Mouse (Mus musculus): ENCODE measurements around the gene Gatb. TPM values are rescaled to one million over a fixed set of nuclear protein-coding genes. Genes with fewer than 3 reads are reported as not detected.
A peak's percentile ranks its signal among the peaks of the same experiment; 100 is the strongest.

Gene Gatb
- polyA plus RNA-seq (2014; fragmentation: Nextera tagmentation; extraction: Ambion mirVana) = 20.2 and 21.6 TPM in 2 replicates

DNA sequence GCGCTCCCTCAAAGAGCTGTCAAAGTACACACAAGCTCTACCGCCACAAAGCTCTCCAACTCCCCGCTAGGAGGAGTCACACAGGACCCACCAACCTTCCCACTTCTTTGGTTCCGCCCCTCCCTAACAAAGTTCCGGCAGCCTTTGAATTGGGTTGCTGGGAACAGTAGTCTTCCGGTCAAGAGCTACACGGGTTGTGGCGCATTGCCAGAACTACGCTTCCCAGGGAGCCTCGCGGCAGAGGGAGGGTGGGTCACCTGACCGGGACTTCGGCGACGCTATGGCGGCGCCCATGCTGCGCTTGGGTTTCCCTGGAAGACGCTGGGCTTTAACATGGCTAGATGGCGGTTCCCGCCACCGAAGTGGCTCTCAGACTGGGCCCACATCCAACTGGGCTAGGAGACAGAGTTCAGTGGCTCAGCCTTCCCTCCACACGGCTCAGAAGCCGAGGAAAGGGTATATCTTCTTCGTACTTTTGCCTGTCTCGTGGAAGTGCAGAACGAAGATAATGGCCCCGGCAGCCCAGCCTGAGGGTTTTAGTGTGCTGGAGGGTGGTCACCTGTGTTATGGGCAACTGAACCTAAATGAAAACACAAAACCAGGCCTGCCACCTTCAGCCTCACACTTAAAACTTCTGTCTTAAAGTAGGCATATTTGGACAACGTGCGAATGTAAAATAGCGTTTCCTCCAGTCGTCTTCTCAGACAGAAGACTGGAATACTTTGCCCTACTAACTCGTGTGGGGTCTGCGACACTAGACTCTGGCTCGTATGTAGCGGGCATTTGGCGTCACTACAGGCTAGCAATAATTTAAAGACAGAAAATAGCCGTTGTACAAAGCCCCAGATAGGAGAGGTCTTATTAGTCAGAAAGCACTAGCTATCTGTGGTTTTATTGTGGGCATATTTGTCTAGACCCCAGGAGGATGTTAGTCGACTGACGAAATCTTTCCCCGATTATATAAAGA lies at the start of gene Gatb:
TSS of gene Gatb (plus strand) at position 256 of the 967 bp plus-strand sequence.
- Histone ChIP-seq H3K4me3 (replicated peaks; ENCODE audit: low read length) (peak within 1 kb of the TSS; percentile 78), H3K27ac (peak within 1 kb of the TSS; percentile 92), H3K4me1 (replicated peaks; ENCODE audit: control insufficient read depth, insufficient read depth, low read length) (no peaks in the 10 kb centered on the region), H3K36me3 (replicated peaks; ENCODE audit: control insufficient read depth, insufficient read depth) (no peaks in the 10 kb centered on the region), H3K9ac (peak within 1 kb of the TSS; percentile 88), H3K27me3 (ENCODE audit: control insufficient read depth, insufficient read depth, low read length) (no peaks in the 10 kb centered on the region), H3K9me3 (ENCODE audit: control insufficient read depth, low read length) (no peaks in the 10 kb centered on the region), H3K4me2 (replicated peaks) (peak within 1 kb of the TSS; percentile 76)
- 4% methylated on average over 41 of the region's 41 CpGs for WGBS
- DNase-seq (ENCODE audit: low spot score) = peak; percentile 100
- ATAC-seq (ENCODE audit: low FRiP score) = peak; percentile 99

GRCm38 (mm10) chr3:85530601-85531161 lies 43.2 kb upstream of the Gatb start:
- 82% methylated on average over 8 of the region's 8 CpGs for WGBS
- H3K4me1 ChIP-seq (replicated peaks; ENCODE audit: control insufficient read depth, insufficient read depth, low read length) = peaks cover 7% of the 10 kb centered on the region; the same call in 1 of the 2 replicates
- H3K4me3 ChIP-seq (replicated peaks; ENCODE audit: low read length) = no peak overlapping the region
- no peaks in the 10 kb centered on the region for H3K27me3 ChIP-seq (ENCODE audit: control insufficient read depth, insufficient read depth, low read length)
- no peaks in the 10 kb centered on the region for H3K36me3 ChIP-seq (replicated peaks; ENCODE audit: control insufficient read depth, insufficient read depth)
- no peak for DNase-seq (ENCODE audit: low spot score)
- no peak overlapping the region for H3K4me2 ChIP-seq (replicated peaks)
- H3K9ac ChIP-seq = no peak overlapping the region
- no peaks in the 10 kb centered on the region for H3K9me3 ChIP-seq (ENCODE audit: control insufficient read depth, low read length)
- no peak for ATAC-seq (ENCODE audit: low FRiP score)
- no peak overlapping the region for H3K27ac ChIP-seq

- no peak overlapping the region for H3K27ac ChIP-seq
- H3K4me3 ChIP-seq (replicated peaks; ENCODE audit: low read length) = no peak overlapping the region
- peaks cover 7% of the 10 kb centered on the region; the same call in 1 of the 2 replicates for H3K4me1 ChIP-seq (replicated peaks; ENCODE audit: control insufficient read depth, insufficient read depth, low read length)
- ATAC-seq (ENCODE audit: low FRiP score) (no peak), DNase-seq (ENCODE audit: low spot score) (no peak)
- H3K36me3 ChIP-seq (replicated peaks; ENCODE audit: control insufficient read depth, insufficient read depth) = no peaks in the 10 kb centered on the region
- H3K9me3 ChIP-seq (ENCODE audit: control insufficient read depth, low read length) = no peaks in the 10 kb centered on the region
- no peaks in the 10 kb centered on the region for H3K27me3 ChIP-seq (ENCODE audit: control insufficient read depth, insufficient read depth, low read length)
- H3K9ac ChIP-seq = no peak overlapping the region
- WGBS = 50% methylated on average over 3 of the region's 3 CpGs
- H3K4me2 ChIP-seq (replicated peaks) = no peak overlapping the region
Measured at GRCm38 (mm10) chr3:85532376-85532775, 41.5 kb upstream of the Gatb start.

- no peaks in the 10 kb centered on the region for H3K36me3 ChIP-seq (replicated peaks; ENCODE audit: control insufficient read depth, insufficient read depth)
- no peak for DNase-seq (ENCODE audit: low spot score)
- 78% methylated on average over 3 of the region's 3 CpGs for WGBS
- no peak for ATAC-seq (ENCODE audit: low FRiP score)
- H3K4me2 ChIP-seq (replicated peaks) = no peak overlapping the region
- no peaks in the 10 kb centered on the region for H3K27me3 ChIP-seq (ENCODE audit: control insufficient read depth, insufficient read depth, low read length)
- H3K9ac ChIP-seq = no peak overlapping the region
- H3K9me3 ChIP-seq (ENCODE audit: control insufficient read depth, low read length) = no peaks in the 10 kb centered on the region
- H3K4me1 ChIP-seq (replicated peaks; ENCODE audit: control insufficient read depth, insufficient read depth, low read length) = peaks cover 7% of the 10 kb centered on the region; the same call in 1 of the 2 replicates
- H3K27ac ChIP-seq = no peak overlapping the region
- H3K4me3 ChIP-seq (replicated peaks; ENCODE audit: low read length) = no peak overlapping the region
Measured at GRCm38 (mm10) chr3:85535042-85535441, 38.9 kb upstream of the Gatb start.

DNA sequence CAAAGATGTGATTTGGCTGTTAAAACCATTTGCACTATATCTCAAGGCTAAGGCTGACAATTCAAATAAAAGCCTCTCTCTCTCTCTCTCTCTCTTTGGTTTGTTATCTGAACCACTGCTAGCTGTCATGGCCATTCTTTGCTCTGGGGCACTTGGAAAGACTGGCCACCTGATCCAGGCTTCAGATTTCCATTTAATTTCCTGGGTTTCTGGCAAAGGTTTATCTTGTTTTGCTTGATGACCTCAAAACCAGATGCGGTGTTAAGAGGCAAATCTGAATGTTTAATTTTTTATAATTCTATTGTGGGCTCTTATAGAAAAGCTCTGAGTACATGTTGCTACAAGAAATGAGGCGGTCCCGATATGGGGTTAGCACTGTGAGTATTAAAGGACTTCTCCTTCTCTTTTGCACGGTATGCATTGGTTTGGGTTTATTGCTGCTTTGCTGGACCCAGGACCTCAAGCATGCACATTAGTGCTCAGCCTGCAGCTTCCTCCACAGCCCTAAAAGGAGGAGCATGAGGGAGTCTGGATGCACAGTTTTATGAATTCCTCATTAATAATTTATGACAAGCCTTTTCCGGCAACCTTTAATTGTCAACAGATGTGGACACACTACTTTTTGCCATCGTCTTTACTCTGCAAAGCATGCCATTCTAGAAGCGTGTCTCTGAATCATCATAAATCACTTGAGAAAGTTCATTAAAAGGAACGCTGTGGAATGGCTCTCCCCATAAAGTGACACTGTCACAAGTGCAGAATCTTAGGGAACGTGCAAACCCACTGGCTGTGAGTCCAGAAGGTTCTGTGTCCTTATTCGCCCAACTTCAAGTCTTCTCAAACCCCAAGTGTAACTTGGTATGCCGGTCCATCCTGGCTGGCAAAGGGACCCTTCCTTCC lies 38.0 kb upstream of the Gatb start:
- H3K4me2 ChIP-seq (replicated peaks) = no peak overlapping the region
- H3K4me1 ChIP-seq (replicated peaks; ENCODE audit: control insufficient read depth, insufficient read depth, low read length) = peaks cover 4% of the 10 kb centered on the region; the same call in 1 of the 2 replicates
- 67% methylated on average over 11 of the region's 11 CpGs for WGBS
- H3K36me3 ChIP-seq (replicated peaks; ENCODE audit: control insufficient read depth, insufficient read depth) = no peaks in the 10 kb centered on the region
- no peaks in the 10 kb centered on the region for H3K27me3 ChIP-seq (ENCODE audit: control insufficient read depth, insufficient read depth, low read length)
- DNase-seq (ENCODE audit: low spot score) (no peak), ATAC-seq (ENCODE audit: low FRiP score) (no peak)
- no peak overlapping the region for H3K9ac ChIP-seq
- H3K4me3 ChIP-seq (replicated peaks; ENCODE audit: low read length) = no peak overlapping the region
- H3K27ac ChIP-seq = no peak overlapping the region
- no peaks in the 10 kb centered on the region for H3K9me3 ChIP-seq (ENCODE audit: control insufficient read depth, low read length)

DNA sequence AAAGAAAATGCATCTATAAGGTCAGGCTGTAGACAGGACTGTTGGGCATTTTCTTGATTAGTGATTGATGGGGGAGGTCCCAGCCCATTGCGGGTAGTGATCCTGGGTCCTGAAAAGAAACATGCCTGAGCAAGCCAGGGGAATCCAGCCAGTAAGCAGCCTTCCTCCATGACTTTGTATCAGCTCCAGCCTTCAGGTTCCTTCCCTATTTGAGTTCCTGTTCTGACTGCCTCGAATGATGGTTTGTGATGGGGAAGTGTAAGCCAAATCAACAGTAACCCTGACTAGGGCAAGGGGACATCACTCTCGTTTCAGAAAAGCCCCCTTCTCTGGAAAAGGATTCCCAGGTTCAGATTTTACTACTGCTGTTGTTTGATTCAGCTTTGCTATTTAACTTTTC lies 31.2 kb upstream of the Gatb start:
- Histone ChIP-seq H3K36me3 (replicated peaks; ENCODE audit: control insufficient read depth, insufficient read depth) (no peaks in the 10 kb centered on the region), H3K4me3 (replicated peaks; ENCODE audit: low read length) (no peak overlapping the region), H3K27me3 (ENCODE audit: control insufficient read depth, insufficient read depth, low read length) (no peaks in the 10 kb centered on the region), H3K27ac (no peak overlapping the region), H3K4me1 (replicated peaks; ENCODE audit: control insufficient read depth, insufficient read depth, low read length) (no peaks in the 10 kb centered on the region), H3K9ac (no peak overlapping the region), H3K4me2 (replicated peaks) (no peak overlapping the region), H3K9me3 (ENCODE audit: control insufficient read depth, low read length) (no peaks in the 10 kb centered on the region)
- DNase-seq (ENCODE audit: low spot score) (no peak), ATAC-seq (ENCODE audit: low FRiP score) (no peak)
- 60% methylated on average over 3 of the region's 3 CpGs for WGBS

GRCm38 (mm10) chr3:85543652-85544051 lies 30.3 kb upstream of the Gatb start:
- H3K4me1 ChIP-seq (replicated peaks; ENCODE audit: control insufficient read depth, insufficient read depth, low read length) = no peaks in the 10 kb centered on the region

GRCm38 (mm10) chr3:85550312-85550711 lies 23.6 kb upstream of the Gatb start:
- H3K36me3 ChIP-seq (replicated peaks; ENCODE audit: control insufficient read depth, insufficient read depth) = no peaks in the 10 kb centered on the region
- H3K27ac ChIP-seq = peak overlapping the region; percentile 56; the same call in 1 of the 2 replicates
- H3K4me1 ChIP-seq (replicated peaks; ENCODE audit: control insufficient read depth, insufficient read depth, low read length) = peaks cover 4% of the 10 kb centered on the region; the same call in 1 of the 2 replicates
- H3K4me2 ChIP-seq (replicated peaks) = no peak overlapping the region
- 82% methylated on average over 4 of the region's 4 CpGs for WGBS
- H3K9ac ChIP-seq = no peak overlapping the region
- H3K27me3 ChIP-seq (ENCODE audit: control insufficient read depth, insufficient read depth, low read length) = no peaks in the 10 kb centered on the region
- no peak overlapping the region for H3K4me3 ChIP-seq (replicated peaks; ENCODE audit: low read length)
- H3K9me3 ChIP-seq (ENCODE audit: control insufficient read depth, low read length) = no peaks in the 10 kb centered on the region
- ATAC-seq (ENCODE audit: low FRiP score) (no peak), DNase-seq (ENCODE audit: low spot score) (no peak)

More at GRCm38 (mm10) chr3:85543652-85544051, 30.3 kb upstream of the Gatb start:
- Histone ChIP-seq H3K36me3 (replicated peaks; ENCODE audit: control insufficient read depth, insufficient read depth) (no peaks in the 10 kb centered on the region), H3K9me3 (ENCODE audit: control insufficient read depth, low read length) (no peaks in the 10 kb centered on the region), H3K9ac (no peak overlapping the region), H3K27me3 (ENCODE audit: control insufficient read depth, insufficient read depth, low read length) (no peaks in the 10 kb centered on the region), H3K4me2 (replicated peaks) (no peak overlapping the region), H3K4me3 (replicated peaks; ENCODE audit: low read length) (no peak overlapping the region), H3K27ac (no peak overlapping the region)
- WGBS = 67% methylated on average over 2 of the region's 2 CpGs
- no peak for ATAC-seq (ENCODE audit: low FRiP score)
- no peak for DNase-seq (ENCODE audit: low spot score)
